Mouse (Mus musculus) layer of hippocampus, adult 2 months (tissue): ENCODE data around the gene Jhy. TPM values are rescaled to one million over a fixed set of nuclear protein-coding genes. Genes with fewer than 3 reads are reported as not detected.

Source experiments
- DNase-seq, 2 experiments: peaks; one replicate each; pipeline ENCODE4 v3.0.0; 2022; ENCODE audit warnings: low spot score in 2 of 2
- H3K27ac ChIP-seq: fragments of 200-600 bp; 2 replicates; pipeline ENCODE4 v1.8.1; 2022
- H3K4me3 ChIP-seq: fragments of 200-600 bp; 2 replicates; pipeline ENCODE4 v1.8.1; 2022; ENCODE audit warnings: mild to moderate bottlenecking
- CTCF ChIP-seq: fragments of 200-600 bp; conservative IDR thresholded peaks from 2 replicates; pipeline ENCODE4 v1.8.1; 2022; ENCODE audit warnings: antibody characterized with exemption, mild to moderate bottlenecking, moderate library complexity
- long read RNA-seq, 2 experiments: library from polyadenylated mRNA; stranded (forward); transcript quantifications; one replicate each; pipeline ENCODE4 v2.0.0; 2021; ENCODE audit warnings: borderline mapping rate in 2 of 2
- total RNA-seq, 2 experiments: library from RNA; stranded (reverse); gene quantifications; 2 replicates each; pipeline ENCODE4 v1.2.3; 2021

Jhy gene
- total RNA-seq = under 1 TPM; 0.33 to 0.69 TPM
- long read RNA-seq, experiment 1 = 0 reads
- long read RNA-seq, experiment 2, partial matches to known transcripts = 0 of 2 reads
- long read RNA-seq, experiment 2, other reads (novel, unspliced or antisense) = 1 of 2 reads

DNA sequence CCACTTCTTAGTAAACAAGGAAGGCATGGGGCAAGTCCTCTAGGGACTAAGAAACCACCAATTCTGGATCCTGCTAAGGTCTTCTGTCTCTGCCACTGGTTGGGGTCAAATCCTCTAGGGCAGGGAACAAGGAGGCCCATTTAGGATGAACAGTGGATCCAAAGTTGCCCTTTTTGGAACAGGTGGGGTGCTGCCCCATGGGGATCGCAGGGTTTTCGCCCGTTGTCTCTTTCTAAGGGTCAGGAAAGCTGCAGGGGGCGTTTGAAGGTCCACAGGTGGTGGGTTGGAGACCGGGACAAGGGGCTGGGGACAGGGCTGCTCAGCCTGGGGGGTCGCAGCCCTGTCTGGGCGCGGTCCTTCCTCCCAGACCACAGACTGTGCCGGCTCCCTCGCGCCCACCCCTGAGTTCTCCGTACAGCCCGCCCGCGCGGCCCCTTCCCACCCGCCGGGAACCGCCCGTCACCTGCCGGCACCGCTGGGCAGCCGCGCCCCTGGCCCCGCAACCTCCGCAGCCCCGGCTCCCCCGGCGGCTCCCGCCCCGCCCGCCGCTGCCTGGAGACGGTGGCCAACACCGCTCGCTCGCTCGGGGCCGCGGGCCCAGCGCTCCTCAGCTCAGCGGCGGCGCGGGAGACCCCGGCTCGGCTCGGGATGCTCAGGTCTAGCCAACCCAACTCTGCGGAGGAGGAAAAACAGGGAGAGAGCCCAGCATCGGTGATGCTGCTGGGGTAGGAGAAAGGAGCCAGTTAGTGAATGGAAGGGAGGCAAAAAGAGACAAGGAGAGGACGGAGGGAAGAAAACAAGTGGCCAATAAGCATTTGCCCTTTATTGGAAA, at the start of gene Jhy:
Gene Jhy, minus strand, starts transcription at position 533 of the 832 bp plus-strand sequence.
- TF ChIP-seq CTCF = no peak
- DNase-seq = no peak
- Histone ChIP-seq H3K4me3 (peak within 1 kb of the TSS; percentile 50), H3K27ac (no peak within 1 kb of the TSS)

GRCm38 (mm10) chr9:41012456-41012855, 48.5 kb upstream of the Jhy start:
- Histone ChIP-seq H3K27ac (peak overlapping the region; percentile 79), H3K4me3 (no peak overlapping the region)
- no peak for DNase-seq
- TF ChIP-seq CTCF = no peak

GRCm38 (mm10) chr9:41011512-41012436, 47.9 kb upstream of the Jhy start:
- TF ChIP-seq CTCF = no peak
- peak overlapping the region; percentile 79 for H3K27ac ChIP-seq
- peak in 1 of 2 experiments; percentile 26 for DNase-seq
- H3K4me3 ChIP-seq = no peak overlapping the region

GRCm38 (mm10) chr9:41007785-41008184, 43.9 kb upstream of the Jhy start:
- Histone ChIP-seq H3K4me3 (no peak overlapping the region), H3K27ac (no peak overlapping the region)
- TF ChIP-seq CTCF = no peak
- DNase-seq = no peak

DNA sequence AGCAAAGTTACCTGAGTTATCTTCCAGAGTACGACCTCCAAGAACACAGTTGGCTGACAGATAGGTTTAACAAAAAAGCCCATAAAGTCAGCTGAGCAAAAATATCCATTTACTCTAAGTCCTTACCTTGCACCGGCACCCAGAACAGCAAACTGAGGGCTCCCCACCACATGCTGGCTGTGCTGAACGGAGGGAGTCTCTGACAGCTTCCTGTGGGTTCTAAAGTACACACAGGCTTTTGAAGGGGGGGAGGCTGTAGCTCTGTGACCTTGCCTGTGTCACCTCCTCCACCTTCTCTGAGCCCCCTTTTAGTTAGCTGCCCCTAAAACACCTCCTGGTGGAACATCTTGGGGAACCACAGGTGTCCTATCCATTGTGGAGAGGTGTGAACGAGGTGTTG, 40.5 kb upstream of the Jhy start, which contains the start of gene Crtam:
Gene Crtam, minus strand, starts transcription at position 214 of the 400 bp plus-strand sequence.
- no peak for TF ChIP-seq CTCF
- Histone ChIP-seq H3K4me3 (no peak within 1 kb of the TSS), H3K27ac (no peak within 1 kb of the TSS)
- no peak for DNase-seq

GRCm38 (mm10) chr9:40997116-40997779, 33.3 kb upstream of the Jhy start:
- no peak overlapping the region for H3K4me3 ChIP-seq
- DNase-seq = no peak
- no peak for TF ChIP-seq CTCF
- H3K27ac ChIP-seq = no peak overlapping the region

- no peak overlapping the region for H3K27ac ChIP-seq
- DNase-seq = no peak
- no peak overlapping the region for H3K4me3 ChIP-seq
- TF ChIP-seq CTCF = no peak
These were observed 30.2 kb upstream of the Jhy start for GRCm38 (mm10) chr9:40994075-40994474.

- TF ChIP-seq CTCF = no peak
- DNase-seq = no peak
- H3K27ac ChIP-seq = no peak overlapping the region
- no peak overlapping the region for H3K4me3 ChIP-seq
These were observed 27.6 kb upstream of the Jhy start for GRCm38 (mm10) chr9:40991511-40991910.

DNA sequence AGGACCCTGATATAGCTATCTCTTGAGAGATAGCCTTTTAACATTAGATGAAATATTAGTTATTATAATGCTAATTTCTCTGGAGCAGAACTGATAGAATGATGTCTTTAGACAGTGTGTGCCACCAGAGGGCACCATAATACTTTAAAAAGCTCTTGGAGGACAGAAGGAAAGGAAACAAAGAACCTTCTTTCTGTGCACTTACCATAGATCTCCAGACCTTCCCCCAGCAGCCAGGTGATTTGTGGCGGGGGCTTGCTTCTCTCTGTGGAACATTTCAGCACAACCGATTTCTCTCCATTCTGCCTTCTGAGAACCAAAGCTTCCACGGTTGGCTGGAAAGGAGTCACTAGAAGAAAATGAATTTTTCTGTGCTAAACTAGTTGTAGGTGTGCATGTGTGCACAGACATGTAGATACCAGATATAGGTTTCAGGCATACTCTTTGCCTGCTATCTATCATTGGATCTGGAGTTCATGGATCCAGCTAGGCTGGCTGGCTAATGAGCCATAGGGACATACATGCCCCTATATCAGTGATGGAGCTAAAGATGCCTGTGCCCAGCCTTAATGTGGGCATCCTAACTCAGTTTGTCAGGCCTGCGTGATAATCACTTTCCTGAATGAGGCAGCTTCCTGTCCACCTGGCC, 26.1 kb upstream of the Jhy start:
- Histone ChIP-seq H3K27ac (no peak overlapping the region), H3K4me3 (no peak overlapping the region)
- peak; percentile 51 to 80 for DNase-seq
- TF ChIP-seq CTCF = peak; percentile 90

- no peak overlapping the region for H3K27ac ChIP-seq
- no peak for DNase-seq
- no peak for TF ChIP-seq CTCF
- H3K4me3 ChIP-seq = no peak overlapping the region
These were observed 20.4 kb upstream of the Jhy start for GRCm38 (mm10) chr9:40984313-40984712.

DNA sequence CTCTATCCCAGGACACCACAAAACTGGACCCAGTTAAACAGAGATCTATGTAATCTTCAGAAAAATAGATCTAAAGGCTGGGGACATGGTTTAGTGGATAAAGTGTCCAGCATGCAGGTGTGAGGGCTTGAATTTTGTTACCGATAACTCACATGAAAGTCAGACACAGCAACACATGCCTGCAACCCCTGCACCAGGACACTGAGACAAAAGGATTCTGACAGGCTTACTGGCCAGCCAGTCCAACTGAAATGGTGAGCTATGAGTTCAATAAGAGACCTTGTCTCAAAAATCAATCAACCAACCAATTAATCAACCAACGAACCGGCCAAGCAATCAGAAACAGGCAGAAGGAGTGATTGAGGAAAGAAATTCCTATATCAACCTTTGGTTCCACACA, 19.8 kb upstream of the Jhy start:
- DNase-seq = no peak

GRCm38 (mm10) chr9:40982480-40982879, 18.6 kb upstream of the Jhy start:
- peak; percentile 95 for TF ChIP-seq CTCF
- peak; percentile 19 to 39 for DNase-seq
- Histone ChIP-seq H3K4me3 (no peak overlapping the region), H3K27ac (no peak overlapping the region)

More for the DNA sequence above, 19.8 kb upstream of the Jhy start:
- no peak for TF ChIP-seq CTCF
- no peak overlapping the region for H3K4me3 ChIP-seq
- no peak overlapping the region for H3K27ac ChIP-seq
